Mouse (Mus musculus) kidney, embryonic 14.5 days (tissue): ENCODE data around the gene Ap4b1. TPM values are rescaled to one million over a fixed set of nuclear protein-coding genes. Genes with fewer than 3 reads are reported as not detected.
"Not testable (repeated sequence)": the region's sequence is repeated elsewhere in the genome, so short reads cannot be mapped to it uniquely, and the experiment has no call there.

Experiments used
- ATAC-seq: fragments of 200-750 bp; cut with Nextera tagmentation; 2 replicates; pipeline ENCODE4 v1.8.0; 2017; ENCODE audit warnings: moderate number of reproducible peaks, mild to moderate bottlenecking, moderate TSS enrichment, moderate library complexity; ENCODE audit not compliant: low FRiP score, low TSS enrichment
- H3K27ac ChIP-seq: fragments of 300-500 bp; sonication (generic); 2 replicates; pipeline ENCODE4 v1.5.1; 2014; ENCODE audit warnings: low read depth, mild to moderate bottlenecking, low read length, moderate library complexity, mixed read lengths
- H3K27me3 ChIP-seq: fragments of 300-500 bp; sonication (generic); 2 replicates; pipeline ENCODE4 v1.6.1; 2014; ENCODE audit warnings: mild to moderate bottlenecking, low read length; ENCODE audit not compliant: control insufficient read depth, insufficient read depth
- H3K36me3 ChIP-seq: fragments of 300-500 bp; sonication (generic); 2 replicates; pipeline ENCODE4 v1.6.1; 2014; ENCODE audit warnings: low read length, mixed read lengths; ENCODE audit not compliant: control insufficient read depth, insufficient read depth
- H3K4me1 ChIP-seq: fragments of 300-500 bp; sonication (generic); 2 replicates; pipeline ENCODE4 v1.6.1; 2014; ENCODE audit warnings: low read length, mixed read lengths; ENCODE audit not compliant: control insufficient read depth, insufficient read depth
- H3K4me2 ChIP-seq: fragments of 300-500 bp; sonication (generic); replicated peaks from 2 replicates; pipeline ENCODE4 v1.6.1; 2014; ENCODE audit warnings: low read depth, mild to moderate bottlenecking, low read length
- H3K4me3 ChIP-seq: fragments of 300-500 bp; sonication (generic); 2 replicates; pipeline ENCODE4 v1.5.1; 2014; ENCODE audit warnings: mild to moderate bottlenecking, low read length
- H3K9ac ChIP-seq: fragments of 300-500 bp; sonication (generic); 2 replicates; pipeline ENCODE4 v1.6.1; 2014; ENCODE audit warnings: low read depth, mild to moderate bottlenecking, low read length, moderate library complexity
- H3K9me3 ChIP-seq: fragments of 300-500 bp; sonication (generic); 2 replicates; pipeline ENCODE4 v1.6.1; 2016; ENCODE audit warnings: low read length; ENCODE audit not compliant: control insufficient read depth
- WGBS: fragments of 180-500 bp; shearing (Covaris S2); extraction: QIAGEN DNeasy Blood & Tissue Kit; methylation state at CpG from one replicate; pipeline ENCODE4 v1.1.7; 2014; 5-methylcytosine and 5-hydroxymethylcytosine counted together
- polyA plus RNA-seq: library from polyadenylated mRNA; unstranded; fragments of >200 nt; fragmentation: Nextera tagmentation; extraction: Ambion mirVana; gene quantifications from 2 replicates; pipeline ENCODE4 v1.2.1, GENCODE M21; 2014

Gene Ap4b1
- polyA plus RNA-seq, 1 experiment from 2014 or later: 22.2 TPM

- 84% methylated on average over 10 of the region's 10 CpGs for WGBS
- ATAC-seq: no peak
- Histone ChIP-seq H3K4me1 (no peaks in the 10 kb centered on the region), H3K9ac (no peak overlapping the region), H3K9me3 (no peaks in the 10 kb centered on the region), H3K27ac (no peak overlapping the region), H3K4me3 (no peak overlapping the region), H3K27me3 (no peaks in the 10 kb centered on the region), H3K36me3 (no peaks in the 10 kb centered on the region), H3K4me2 (no peak overlapping the region)
Observed at GRCm38 (mm10) chr3:103835951-103836310, 26.6 kb downstream of the Ap4b1 start.

DNA sequence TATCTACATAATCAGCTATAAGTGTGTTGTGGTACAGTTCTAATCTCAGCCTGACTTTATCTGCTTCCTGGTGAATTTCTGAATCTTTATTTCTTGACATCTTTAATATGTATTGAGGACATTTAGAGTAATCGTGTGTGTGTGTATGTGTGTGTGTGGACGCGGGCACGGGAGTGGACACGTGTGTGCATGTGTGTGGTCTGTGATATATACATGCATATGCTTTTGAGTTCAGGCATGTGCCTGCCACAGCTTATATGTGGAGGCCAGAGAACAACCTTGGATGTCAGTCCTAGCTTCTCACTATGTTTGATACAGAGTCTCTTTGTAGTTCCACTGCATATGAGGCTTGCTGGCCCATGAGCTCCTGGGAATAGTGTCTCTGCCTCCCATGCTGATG, 27.1 kb downstream of the Ap4b1 start:
- H3K9me3 ChIP-seq: no peaks in the 10 kb centered on the region
- ATAC-seq: no peak
- WGBS: 97% methylated on average over 5 of the region's 5 CpGs

GRCm38 (mm10) chr3:103839711-103840110, 30.4 kb downstream of the Ap4b1 start:
- H3K9ac ChIP-seq: no peak overlapping the region
- H3K27ac ChIP-seq: no peak overlapping the region
- H3K4me3 ChIP-seq: no peak overlapping the region
- H3K36me3 ChIP-seq: no peaks in the 10 kb centered on the region
- no peaks in the 10 kb centered on the region for H3K27me3 ChIP-seq
- H3K9me3 ChIP-seq: peaks cover 2% of the 10 kb centered on the region
- no peaks in the 10 kb centered on the region for H3K4me1 ChIP-seq
- 94% methylated on average over 6 of the region's 6 CpGs for WGBS
- H3K4me2 ChIP-seq: no peak overlapping the region
- ATAC-seq: no peak

More for the DNA sequence above, 27.1 kb downstream of the Ap4b1 start:
- Histone ChIP-seq H3K4me2 (no peak overlapping the region), H3K36me3 (no peaks in the 10 kb centered on the region), H3K9ac (no peak overlapping the region), H3K4me1 (no peaks in the 10 kb centered on the region), H3K27ac (no peak overlapping the region), H3K27me3 (no peaks in the 10 kb centered on the region), H3K4me3 (no peak overlapping the region)

DNA sequence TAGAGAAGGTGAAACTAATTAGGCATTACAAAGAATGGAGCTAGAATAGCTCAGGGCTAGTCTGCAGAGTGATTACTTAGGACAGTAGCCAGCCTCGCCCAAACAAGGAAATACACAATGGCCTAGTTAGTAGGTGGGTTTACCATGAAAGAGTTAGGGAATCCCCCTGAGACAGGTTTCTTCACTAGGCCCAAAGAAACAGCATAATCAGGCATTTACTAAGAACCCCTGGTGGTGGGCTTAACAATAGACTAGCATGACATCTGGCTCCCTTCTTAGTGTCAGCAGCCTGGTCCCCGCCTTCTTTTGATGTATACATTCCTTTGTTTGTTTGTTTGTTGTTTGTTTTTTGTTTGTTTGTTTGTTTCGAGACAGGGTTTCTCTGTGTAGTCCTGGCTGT, 30.9 kb downstream of the Ap4b1 start:
- WGBS: 92% methylated on average over 3 of the region's 3 CpGs
- not testable (repeated sequence) for H3K4me1 ChIP-seq, ATAC-seq, H3K4me3 ChIP-seq, H3K36me3 ChIP-seq, H3K9me3 ChIP-seq, H3K27me3 ChIP-seq, H3K4me2 ChIP-seq, H3K27ac ChIP-seq, H3K9ac ChIP-seq

- not testable (repeated sequence) for H3K27me3 ChIP-seq, H3K27ac ChIP-seq, H3K4me3 ChIP-seq, H3K9ac ChIP-seq, H3K4me1 ChIP-seq, H3K36me3 ChIP-seq, H3K4me2 ChIP-seq, H3K9me3 ChIP-seq, ATAC-seq
- WGBS: 96% methylated on average over 7 of the region's 7 CpGs
Observed at GRCm38 (mm10) chr3:103840946-103841345, 31.6 kb downstream of the Ap4b1 start.

DNA sequence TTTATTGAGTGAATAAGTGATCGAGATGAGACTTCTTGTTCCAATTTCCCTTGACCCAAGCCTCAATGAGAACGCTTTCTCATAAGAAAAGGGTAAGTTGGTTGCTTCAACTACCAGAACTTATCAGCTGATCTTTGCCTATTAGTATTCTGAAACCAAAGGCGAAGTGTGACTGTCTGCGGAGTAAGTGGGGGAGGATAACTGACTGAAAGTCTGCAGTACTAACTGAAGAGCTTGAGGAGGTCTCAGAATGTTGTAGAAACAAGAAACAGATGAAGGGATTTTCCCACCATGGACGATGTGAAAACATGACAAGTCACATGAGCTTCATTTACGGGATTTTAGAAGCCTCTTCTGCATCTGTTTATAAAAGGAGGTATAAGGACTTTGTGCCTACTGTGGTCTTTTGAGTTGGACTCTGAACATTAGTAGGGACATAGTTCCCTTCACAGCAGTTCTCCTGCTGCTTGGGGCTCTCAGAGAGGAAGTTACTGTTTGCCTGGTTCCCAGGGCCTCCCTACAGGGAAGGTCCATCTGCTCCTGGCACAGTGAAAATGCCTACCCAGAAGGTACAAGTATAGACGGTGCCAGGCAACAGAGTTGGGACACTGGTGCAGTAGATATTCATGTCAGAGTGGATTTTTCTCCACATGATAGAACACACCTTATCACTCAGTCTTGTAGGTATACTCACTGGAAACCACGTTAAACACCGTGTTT, 41.5 kb downstream of the Ap4b1 start:
- no peaks in the 10 kb centered on the region for H3K27me3 ChIP-seq
- no peak for ATAC-seq
- no peak overlapping the region for H3K4me2 ChIP-seq
- H3K9me3 ChIP-seq: no peaks in the 10 kb centered on the region
- WGBS: 82% methylated on average over 9 of the region's 9 CpGs
- H3K4me3 ChIP-seq: no peak overlapping the region
- no peak overlapping the region for H3K27ac ChIP-seq
- no peaks in the 10 kb centered on the region for H3K4me1 ChIP-seq
- no peak overlapping the region for H3K9ac ChIP-seq
- H3K36me3 ChIP-seq: no peaks in the 10 kb centered on the region

DNA sequence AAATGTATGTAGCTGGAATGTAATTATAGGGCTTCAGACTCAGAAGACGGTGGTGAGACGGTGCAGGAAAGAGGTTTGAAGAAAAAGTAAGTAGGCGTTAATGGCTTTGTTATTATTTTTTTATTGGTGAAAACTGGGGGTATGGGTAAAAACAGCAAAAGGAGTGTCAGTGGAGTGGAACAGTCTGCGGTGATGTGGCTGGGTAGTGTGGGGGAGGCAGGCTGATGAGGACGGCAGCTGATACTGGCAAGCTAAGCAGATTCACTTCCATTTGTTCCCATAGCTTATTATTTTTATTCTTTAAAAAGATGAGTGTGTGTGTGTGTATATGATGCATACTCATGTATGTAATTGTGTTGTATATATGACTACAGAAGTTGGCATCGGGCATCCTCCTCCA, 42.2 kb downstream of the Ap4b1 start:
- Histone ChIP-seq H3K9ac (no peak overlapping the region), H3K27ac (no peak overlapping the region), H3K4me3 (no peak overlapping the region), H3K4me1 (no peaks in the 10 kb centered on the region), H3K36me3 (no peaks in the 10 kb centered on the region), H3K4me2 (no peak overlapping the region), H3K27me3 (no peaks in the 10 kb centered on the region), H3K9me3 (no peaks in the 10 kb centered on the region)
- 73% methylated on average over 6 of the region's 6 CpGs for WGBS
- ATAC-seq: no peak

DNA sequence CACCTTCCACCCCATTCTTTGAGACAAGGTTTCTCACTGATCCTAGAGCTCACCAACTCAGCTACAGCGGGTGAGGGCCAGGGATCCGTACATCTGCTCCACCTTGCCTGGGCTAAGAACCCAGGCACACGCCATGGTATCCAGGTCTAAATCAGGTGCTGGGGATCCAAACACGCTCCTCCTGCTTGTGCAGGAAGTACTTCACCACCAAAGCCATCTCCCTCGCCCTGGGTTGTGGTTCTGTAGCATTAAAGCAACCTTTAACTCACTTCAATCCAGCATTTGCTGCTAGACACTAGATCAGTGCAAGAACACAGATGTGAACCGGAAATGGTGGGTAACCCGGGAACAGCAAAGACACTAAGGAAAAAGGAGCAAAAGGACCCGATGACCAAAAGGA, 42.6 kb downstream of the Ap4b1 start:
- H3K27me3 ChIP-seq: no peaks in the 10 kb centered on the region
- H3K4me2 ChIP-seq: no peak overlapping the region
- WGBS: 89% methylated on average over 8 of the region's 8 CpGs
- H3K27ac ChIP-seq: no peak overlapping the region
- H3K9ac ChIP-seq: no peak overlapping the region
- no peak overlapping the region for H3K4me3 ChIP-seq
- no peak for ATAC-seq
- H3K9me3 ChIP-seq: no peaks in the 10 kb centered on the region
- no peaks in the 10 kb centered on the region for H3K36me3 ChIP-seq
- H3K4me1 ChIP-seq: no peaks in the 10 kb centered on the region

DNA sequence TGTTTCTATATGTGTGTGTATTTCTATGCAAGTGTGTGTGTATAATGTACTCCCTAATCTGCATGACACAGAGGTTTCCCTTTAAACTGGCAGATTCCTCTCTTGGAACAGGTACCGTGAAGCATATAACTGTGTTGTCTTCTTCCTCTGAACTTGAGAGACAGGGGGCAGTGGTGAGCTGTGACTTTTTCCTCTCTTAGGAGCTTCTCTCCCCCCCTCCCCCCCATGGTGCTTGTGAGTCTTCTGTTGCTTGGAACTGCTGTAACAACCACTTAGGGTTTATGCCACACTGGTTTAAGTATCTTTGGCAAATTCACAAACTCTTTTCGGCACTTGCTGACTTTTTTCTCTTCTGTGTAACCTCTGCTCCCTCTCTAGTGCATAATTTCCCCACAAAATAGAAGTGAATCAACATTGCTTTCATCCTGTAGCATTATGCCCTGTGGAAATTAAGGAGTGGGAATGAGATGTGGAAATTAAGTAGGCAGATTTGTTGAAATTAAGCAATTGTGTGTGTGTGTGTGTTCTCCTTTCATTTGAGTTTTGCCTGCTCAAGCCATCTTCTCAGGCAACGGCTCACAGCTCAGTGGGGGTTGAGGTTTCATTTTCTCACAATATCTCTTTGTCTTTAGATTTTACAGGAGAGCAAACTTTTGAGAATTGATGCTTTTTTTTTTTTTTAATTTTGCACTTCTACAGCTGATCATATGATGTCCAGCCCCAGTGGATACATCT, 43.4 kb downstream of the Ap4b1 start:
- no peak for ATAC-seq
- Histone ChIP-seq H3K27ac (no peak overlapping the region), H3K9ac (no peak overlapping the region), H3K27me3 (no peaks in the 10 kb centered on the region), H3K4me1 (no peaks in the 10 kb centered on the region), H3K9me3 (no peaks in the 10 kb centered on the region), H3K4me2 (no peak overlapping the region), H3K36me3 (no peaks in the 10 kb centered on the region), H3K4me3 (no peak overlapping the region)
- 66% methylated on average over 3 of the region's 3 CpGs for WGBS
